Mouse (Mus musculus): ENCODE results near the gene Filip1.

Gene Filip1

DNA sequence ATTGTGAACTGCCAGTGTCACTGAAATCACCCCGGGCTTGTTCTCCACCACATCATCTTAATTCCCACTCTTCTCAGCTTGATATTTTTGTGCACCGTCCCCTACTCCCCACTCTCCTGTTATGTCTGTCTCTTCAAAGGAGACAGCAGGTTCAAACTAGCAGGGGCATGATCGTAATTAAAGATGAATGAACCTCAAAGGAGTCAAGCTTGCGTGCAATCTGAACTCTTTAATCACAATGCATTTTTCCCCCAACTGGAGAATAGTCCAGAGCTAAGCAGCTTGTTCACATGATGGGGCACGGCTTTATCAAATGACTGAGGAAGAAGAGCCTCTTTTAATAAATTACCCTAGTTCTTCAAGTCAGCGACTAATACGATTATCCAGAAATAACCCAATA, 187.1 kb downstream of the Filip1 start:
- no peak for DNase-seq (ENCODE audit: low read depth)

DNA sequence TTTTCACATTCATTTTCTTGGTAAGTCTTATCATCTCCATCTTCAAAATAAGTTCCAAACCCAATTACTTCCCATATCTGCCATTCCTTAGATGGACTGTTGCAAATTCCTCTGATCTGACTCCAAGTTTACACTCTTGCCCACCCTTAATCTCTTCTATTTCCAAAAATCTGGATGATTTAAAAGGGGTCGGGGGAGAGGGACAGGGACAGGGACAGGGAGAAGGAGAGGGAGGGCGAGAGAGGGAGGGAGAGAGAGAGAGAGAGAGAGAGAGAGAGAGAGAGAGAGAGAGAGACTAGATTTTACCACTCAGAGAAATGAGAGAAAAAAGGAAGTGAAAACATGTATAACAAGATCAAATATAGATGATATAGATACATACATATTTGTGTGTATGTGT, 188.8 kb downstream of the Filip1 start:
- no peak for DNase-seq (ENCODE audit: low read depth)

- DNase-seq (ENCODE audit: low read depth): no peak
Observed at GRCm38 (mm10) chr9:79823438-79823837, 189.2 kb downstream of the Filip1 start.

GRCm38 (mm10) chr9:79816464-79816863, 196.2 kb downstream of the Filip1 start:
- no peak for DNase-seq (ENCODE audit: low read depth)

DNA sequence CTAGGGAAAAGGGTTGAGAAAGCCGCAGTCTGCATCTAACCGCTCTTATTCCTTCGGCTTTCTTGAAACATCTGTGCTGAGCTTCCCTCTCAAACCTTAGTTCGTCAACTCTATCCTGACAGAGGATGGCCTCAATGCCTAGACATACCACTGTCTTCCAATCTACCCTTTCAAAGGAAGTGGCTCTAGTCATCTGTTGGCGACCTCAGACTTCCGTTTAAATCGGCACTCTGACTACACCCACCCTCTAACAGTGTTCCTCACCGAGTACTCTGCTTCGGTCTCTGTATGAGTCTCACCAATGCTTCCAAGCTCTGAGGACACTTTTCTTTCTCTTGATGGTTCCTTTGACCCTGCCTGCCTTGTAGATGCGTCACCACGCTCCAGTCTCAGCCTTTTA, 196.6 kb downstream of the Filip1 start:
- DNase-seq (ENCODE audit: low read depth): no peak

DNA sequence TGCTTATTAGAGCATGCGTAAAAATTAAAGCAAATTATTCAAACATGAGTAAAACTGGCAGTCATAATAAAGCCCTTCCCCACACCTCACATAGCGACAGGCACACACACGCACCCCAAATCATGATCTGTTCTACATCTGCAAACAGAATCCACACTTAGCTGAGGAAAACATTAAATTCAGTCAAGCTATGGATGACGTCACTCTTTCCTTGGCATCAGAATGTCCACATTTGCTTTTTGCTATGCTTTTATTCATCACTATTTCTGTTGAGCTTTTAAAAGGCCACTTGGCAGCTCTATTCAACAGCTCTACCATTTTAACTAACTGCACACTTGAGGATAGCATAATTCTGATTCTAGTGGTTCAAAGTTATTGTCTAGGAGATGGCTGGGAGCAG, 198.1 kb downstream of the Filip1 start:
- DNase-seq (ENCODE audit: low read depth): no peak

DNA sequence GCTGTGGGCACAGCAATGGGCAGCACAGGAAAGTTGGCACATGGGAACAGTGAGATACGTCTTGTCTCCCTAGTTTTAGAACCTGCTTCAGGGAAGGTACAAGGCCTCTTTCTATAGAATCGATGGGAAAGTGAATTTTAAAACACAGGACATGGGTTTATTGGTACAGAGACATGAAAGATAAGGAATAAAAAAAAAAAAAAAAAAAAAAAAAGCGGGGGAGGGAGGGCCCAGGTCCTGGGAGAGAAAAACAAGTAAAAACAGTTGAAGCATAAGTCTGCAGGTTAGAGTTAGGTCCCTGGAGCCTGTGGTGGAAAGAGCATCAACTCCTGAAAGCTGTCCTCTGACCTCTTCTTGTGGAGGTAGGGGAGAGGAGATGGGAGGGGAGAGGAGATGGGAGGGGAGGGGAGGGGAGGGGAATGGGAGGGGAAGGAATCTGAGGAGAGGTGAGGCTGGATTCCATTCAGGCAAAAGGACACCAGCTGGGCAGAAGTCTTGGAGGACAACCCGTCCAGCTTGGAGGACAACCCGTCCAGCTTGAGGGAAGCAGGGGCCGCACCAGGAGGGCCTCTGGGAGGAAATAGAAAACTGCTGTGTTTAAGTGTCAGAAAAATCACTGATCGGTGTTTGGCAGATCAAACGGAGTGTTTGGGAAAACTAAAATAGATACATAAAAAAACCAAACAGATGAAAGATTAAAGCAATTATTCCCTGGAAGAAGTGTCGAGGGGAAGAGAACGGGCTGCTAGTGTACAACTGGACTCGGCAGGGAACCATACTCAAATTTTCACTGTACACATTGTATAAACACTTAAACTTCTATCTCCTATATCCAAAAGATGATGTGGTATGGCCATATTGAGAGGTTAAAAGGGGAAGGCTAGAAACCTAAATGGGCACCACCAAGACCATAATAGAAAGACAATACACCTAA, 201.4 kb downstream of the Filip1 start:
- DNase-seq (ENCODE audit: low read depth): no peak

DNA sequence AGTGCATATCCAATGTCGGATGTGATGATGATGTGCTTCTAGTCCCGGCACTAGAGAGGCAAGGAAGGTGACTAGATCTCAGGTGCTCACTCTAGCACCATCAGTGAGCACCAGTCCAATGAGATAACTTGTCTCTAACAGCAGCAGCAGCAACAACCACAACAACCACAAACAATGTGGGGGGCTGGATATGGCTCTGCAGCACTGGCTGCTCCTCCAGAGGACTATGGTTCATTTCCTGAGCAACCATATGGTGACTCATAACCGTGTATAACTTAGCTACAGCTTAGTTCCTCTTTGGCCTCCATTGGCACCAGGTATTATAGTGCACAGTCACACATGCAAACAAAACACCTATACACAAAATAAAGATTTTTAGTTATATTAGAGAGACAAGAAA, 202.1 kb downstream of the Filip1 start:
- DNase-seq (ENCODE audit: low read depth): no peak

DNA sequence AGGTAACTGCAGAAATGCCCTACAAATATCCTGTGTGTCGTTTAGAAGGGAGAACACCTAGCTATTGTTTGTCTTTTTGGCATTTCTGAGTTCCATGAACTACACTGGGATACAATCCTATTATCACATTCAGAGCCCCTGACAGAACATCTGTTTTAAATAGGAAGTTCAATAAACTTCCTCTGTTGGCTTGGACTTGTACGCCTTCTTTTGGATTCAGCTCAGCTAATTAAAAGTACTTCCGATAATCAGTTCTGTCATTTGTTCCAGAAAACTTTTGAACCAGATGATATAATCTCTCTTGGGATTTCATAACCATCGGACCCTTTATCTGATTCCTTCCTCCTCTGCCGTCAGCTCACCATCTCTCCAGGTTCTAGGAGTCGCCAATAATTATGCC, 203.2 kb downstream of the Filip1 start:
- no peak for DNase-seq (ENCODE audit: low read depth)

- DNase-seq (ENCODE audit: low read depth): no peak
Observed at GRCm38 (mm10) chr9:79807178-79807577, 205.5 kb downstream of the Filip1 start.

- no peak for DNase-seq (ENCODE audit: low read depth)
Observed at GRCm38 (mm10) chr9:79806317-79807075, 206.2 kb downstream of the Filip1 start.

- DNase-seq (ENCODE audit: low read depth): no peak
Observed at GRCm38 (mm10) chr9:79805426-79805825, 207.2 kb downstream of the Filip1 start.

DNA sequence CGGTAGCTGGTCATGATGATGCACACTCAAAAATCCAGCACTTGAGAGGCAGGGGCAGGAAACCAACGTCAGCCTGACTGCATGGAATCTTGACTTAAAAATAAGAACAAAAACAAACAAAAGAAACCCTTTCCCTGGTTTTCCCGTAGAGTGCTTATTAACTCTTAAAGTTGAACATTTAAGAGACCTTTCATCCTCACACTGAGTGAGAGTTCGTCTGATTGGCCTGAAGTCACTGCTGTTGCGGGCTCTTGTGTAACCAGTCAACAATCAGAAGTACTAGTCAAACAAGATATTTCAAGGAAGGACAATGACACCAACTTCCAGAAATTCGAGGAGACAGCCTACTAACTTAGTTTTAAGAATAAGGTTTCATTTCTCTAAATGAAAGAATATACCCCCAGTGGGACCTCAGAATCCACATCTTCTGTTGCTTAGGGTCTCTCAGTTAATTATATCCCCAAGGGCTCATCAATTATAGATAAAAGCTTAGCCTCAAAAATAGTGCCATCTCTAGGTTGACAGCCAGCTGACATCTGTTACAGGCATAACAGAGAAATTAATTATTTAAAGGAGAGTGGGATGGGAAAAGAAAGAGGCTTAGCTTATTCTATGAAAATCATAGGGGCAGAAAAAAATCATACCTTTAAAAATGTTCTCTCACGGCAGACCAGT, 216.1 kb downstream of the Filip1 start:
- no peak for DNase-seq (ENCODE audit: low read depth)

DNA sequence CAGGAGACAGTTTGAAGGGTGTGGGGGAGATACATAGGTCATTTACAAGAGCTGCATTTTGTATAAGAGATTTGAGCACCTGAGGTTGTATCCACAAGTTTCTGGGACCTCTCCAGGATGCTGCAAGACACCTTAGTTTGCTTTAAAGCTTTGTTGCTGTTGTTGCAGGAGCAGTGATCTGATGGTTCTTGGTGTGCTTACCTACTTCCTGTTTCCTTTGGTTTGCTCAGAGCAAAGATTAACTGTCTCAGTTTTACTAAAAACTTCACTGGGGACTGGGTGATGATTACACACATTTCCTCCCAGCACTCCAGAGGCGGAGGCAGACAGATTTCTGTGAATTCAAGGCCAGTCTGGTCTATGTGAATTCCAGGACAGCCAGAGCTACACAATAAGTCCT, 217.6 kb downstream of the Filip1 start:
- no peak for DNase-seq (ENCODE audit: low read depth)

- peak; percentile 97 for DNase-seq (ENCODE audit: low read depth)
Observed at GRCm38 (mm10) chr9:79792841-79793835, 219.5 kb downstream of the Filip1 start, which contains the start of gene Tmem30a. Gene Tmem30a, minus strand, starts transcription at chr9:79793507.

DNA sequence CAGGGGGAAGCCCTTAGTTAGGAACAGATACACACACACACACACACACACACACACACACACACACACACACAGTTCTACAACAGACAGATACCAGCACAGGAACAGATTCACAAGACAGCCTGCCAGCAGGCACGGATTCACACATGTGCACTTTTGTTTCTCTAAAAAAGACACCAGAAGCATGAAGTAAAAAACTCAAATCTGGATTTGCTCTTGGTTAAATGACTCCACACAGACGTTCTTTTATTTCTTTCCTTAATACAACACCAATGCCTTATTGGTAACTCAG, 226.9 kb downstream of the Filip1 start:
- no peak for DNase-seq (ENCODE audit: low read depth)

- no peak for DNase-seq (ENCODE audit: low read depth)
Observed at GRCm38 (mm10) chr9:79784934-79785793, 227.5 kb downstream of the Filip1 start.

DNA sequence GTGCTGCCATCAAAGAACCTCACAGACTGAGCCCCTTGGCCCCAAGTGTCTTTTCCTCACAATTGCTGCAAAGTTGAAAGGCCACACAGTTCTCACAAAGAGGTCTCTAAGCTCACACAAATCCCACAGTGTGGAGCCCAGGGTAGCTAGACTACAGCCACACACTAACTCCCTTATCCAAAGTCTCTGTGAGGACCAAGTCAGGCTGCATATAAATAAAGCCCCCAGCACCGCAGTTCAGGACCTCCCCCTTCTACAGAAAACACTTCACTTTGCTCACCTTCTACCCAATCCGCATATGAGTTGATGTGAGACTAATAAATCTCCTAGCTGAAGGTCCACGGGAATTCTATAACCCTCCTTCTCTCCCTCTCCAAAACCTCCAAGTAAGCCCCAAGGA, 228.2 kb downstream of the Filip1 start:
- no peak for DNase-seq (ENCODE audit: low read depth)

DNA sequence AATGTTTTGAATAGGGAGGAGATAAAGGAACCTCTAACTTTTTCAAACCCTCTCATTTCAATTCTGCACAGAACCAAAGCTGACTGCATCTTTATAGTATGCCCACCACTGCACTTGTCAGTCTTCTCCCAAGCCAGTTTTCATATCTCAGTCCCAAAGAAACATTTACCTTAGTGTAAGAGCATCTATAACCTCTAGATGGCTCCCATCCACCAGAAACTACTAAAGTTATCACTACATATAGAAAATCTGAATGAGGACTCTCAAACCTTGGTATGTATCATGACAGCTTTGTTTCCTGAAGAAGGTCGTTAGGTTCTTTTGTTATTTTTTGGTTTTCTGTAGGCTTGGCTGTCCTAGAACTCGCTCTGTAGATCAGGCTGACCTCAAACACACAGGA, 233.3 kb downstream of the Filip1 start:
- no peak for DNase-seq (ENCODE audit: low read depth)

DNA sequence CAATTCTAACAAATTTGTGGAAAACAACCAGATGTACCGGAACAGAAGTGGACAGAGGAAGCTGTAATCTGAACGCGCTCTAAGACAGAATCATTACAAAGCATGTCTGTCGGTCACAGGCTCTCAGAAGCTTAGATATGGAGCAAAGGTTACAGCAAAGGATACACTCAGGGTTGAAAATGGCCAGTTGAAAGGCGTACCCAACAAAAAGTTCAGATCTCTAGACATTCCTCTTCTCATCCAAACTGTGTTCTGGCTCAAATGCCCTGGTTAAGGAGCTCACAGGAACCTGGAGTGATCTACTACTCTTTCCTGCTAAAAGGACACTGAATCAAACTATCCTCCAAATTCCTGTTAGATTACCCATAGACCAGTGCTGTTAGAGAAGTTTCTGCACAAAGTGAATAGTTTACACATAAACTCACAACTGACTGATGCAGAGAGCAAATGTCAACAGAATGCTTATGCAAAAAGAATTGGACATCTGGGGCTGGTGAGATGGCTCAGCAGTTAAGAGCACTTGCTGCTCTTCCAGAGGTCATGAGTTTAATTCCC, 245.6 kb downstream of the Filip1 start:
- DNase-seq (ENCODE audit: low read depth): no peak

Data from fibroblast of lung, adult 2 months (primary cell).